Mouse (Mus musculus) neural tube, embryonic 13.5 days (tissue): ENCODE measurements at regions not wholly inside any gene's neighbourhood (a gene's known extent, or its start where the extent isn't known, plus 50 kb on each side); places are given as distances from the start of the nearest gene placed in this dataset.

Experiments used
- ATAC-seq: fragments of 200-750 bp; cut with Nextera tagmentation; 2 replicates; pipeline ENCODE4 v1.8.0; 2017; ENCODE audit warnings: low read depth, mild to moderate bottlenecking, moderate TSS enrichment, moderate library complexity
- H3K27ac ChIP-seq: fragments of 300-500 bp; sonication (generic); replicated peaks from 2 replicates; pipeline ENCODE4 v1.5.1; 2015; ENCODE audit warnings: moderate library complexity, mild to moderate bottlenecking, inconsistent platforms
- H3K27me3 ChIP-seq: fragments of 300-500 bp; sonication (generic); 2 replicates; pipeline ENCODE4 v1.6.1; 2015; ENCODE audit warnings: mild to moderate bottlenecking, inconsistent platforms
- H3K36me3 ChIP-seq: fragments of 300-500 bp; sonication (generic); 2 replicates; pipeline ENCODE4 v1.6.1; 2015; ENCODE audit warnings: mild to moderate bottlenecking, inconsistent platforms
- H3K4me1 ChIP-seq: fragments of 300-500 bp; sonication (generic); replicated peaks from 2 replicates; pipeline ENCODE4 v1.6.1; 2015; ENCODE audit warnings: inconsistent platforms
- H3K4me2 ChIP-seq: fragments of 300-500 bp; sonication (generic); 2 replicates; pipeline ENCODE4 v1.6.1; 2015; ENCODE audit warnings: inconsistent platforms, mild to moderate bottlenecking, moderate library complexity
- H3K4me3 ChIP-seq: fragments of 300-500 bp; sonication (generic); 2 replicates; pipeline ENCODE4 v1.5.1; 2015; ENCODE audit warnings: mild to moderate bottlenecking, inconsistent platforms
- H3K9ac ChIP-seq: fragments of 300-500 bp; sonication (generic); 2 replicates; pipeline ENCODE4 v1.6.1; 2015; ENCODE audit warnings: moderate library complexity, mild to moderate bottlenecking, inconsistent platforms
- H3K9me3 ChIP-seq: fragments of 300-500 bp; sonication (generic); 2 replicates; pipeline ENCODE4 v1.6.1; 2016; ENCODE audit warnings: inconsistent platforms
- WGBS: fragments of 180-500 bp; shearing (Covaris S2); methylation state at CpG from one replicate; pipeline ENCODE4 v1.1.7; 2015; 5-methylcytosine and 5-hydroxymethylcytosine counted together

GRCm38 (mm10) chr2:51830286-51830944, 104.5 kb downstream of the Rbm43 start:
- Histone ChIP-seq H3K9me3 (no peaks in the 10 kb centered on the region), H3K36me3 (no peaks in the 10 kb centered on the region), H3K4me2 (no peak overlapping the region), H3K9ac (no peak overlapping the region), H3K4me3 (no peak overlapping the region), H3K27ac (0 out of 2 replicates have a peak overlapping the region, but pooled peaks have one; percentile 13), H3K4me1 (peaks cover 11% of the 10 kb centered on the region), H3K27me3 (no peaks in the 10 kb centered on the region)
- 32% methylated on average over 7 of the region's 7 CpGs for WGBS
- no peak for ATAC-seq

GRCm38 (mm10) chr2:51830965-51831720, 103.8 kb downstream of the Rbm43 start:
- H3K4me1 ChIP-seq: peaks cover 11% of the 10 kb centered on the region
- H3K36me3 ChIP-seq: no peaks in the 10 kb centered on the region
- H3K9ac ChIP-seq: no peak overlapping the region
- no peaks in the 10 kb centered on the region for H3K27me3 ChIP-seq
- no peak overlapping the region for H3K27ac ChIP-seq
- no peak for ATAC-seq
- WGBS: 45% methylated on average over 9 of the region's 9 CpGs
- H3K4me2 ChIP-seq: no peak overlapping the region
- no peaks in the 10 kb centered on the region for H3K9me3 ChIP-seq
- H3K4me3 ChIP-seq: no peak overlapping the region

- no peaks in the 10 kb centered on the region for H3K36me3 ChIP-seq
- no peak overlapping the region for H3K9ac ChIP-seq
- no peak overlapping the region for H3K4me3 ChIP-seq
- no peak overlapping the region for H3K27ac ChIP-seq
- WGBS: 68% methylated on average over 5 of the region's 5 CpGs
- no peaks in the 10 kb centered on the region for H3K4me1 ChIP-seq
- no peaks in the 10 kb centered on the region for H3K9me3 ChIP-seq
- no peak for ATAC-seq
- H3K4me2 ChIP-seq: no peak overlapping the region
- H3K27me3 ChIP-seq: no peaks in the 10 kb centered on the region
These were observed 97.1 kb downstream of the Rbm43 start for GRCm38 (mm10) chr2:51837864-51838263.

GRCm38 (mm10) chr2:51840808-51841207, 94.2 kb downstream of the Rbm43 start:
- H3K27ac ChIP-seq: no peak overlapping the region
- no peak overlapping the region for H3K4me3 ChIP-seq
- WGBS: 80% methylated on average over 3 of the region's 3 CpGs
- H3K9ac ChIP-seq: no peak overlapping the region
- no peaks in the 10 kb centered on the region for H3K27me3 ChIP-seq
- no peaks in the 10 kb centered on the region for H3K4me1 ChIP-seq
- H3K4me2 ChIP-seq: no peak overlapping the region
- no peaks in the 10 kb centered on the region for H3K9me3 ChIP-seq
- H3K36me3 ChIP-seq: no peaks in the 10 kb centered on the region
- no peak for ATAC-seq

DNA sequence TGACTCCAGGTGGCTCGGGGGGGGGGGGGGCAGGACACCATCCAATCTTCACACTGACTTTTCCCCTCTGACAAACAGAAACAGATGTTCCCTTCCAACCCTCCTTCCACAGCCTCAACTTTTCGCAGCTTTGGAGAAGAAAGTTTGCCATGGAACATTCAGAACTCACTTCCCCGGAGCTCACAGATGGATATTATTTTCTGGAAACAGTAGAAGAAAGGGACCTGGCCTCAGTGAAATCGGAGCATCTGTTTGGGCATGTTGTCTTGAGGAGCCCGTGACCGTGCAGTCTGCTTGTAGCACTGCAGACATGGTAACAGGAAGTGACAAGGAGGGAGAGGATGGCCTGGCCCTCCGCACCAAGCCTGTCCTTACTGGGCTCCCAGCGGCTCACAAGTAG, 90.1 kb downstream of the Rbm43 start:
- no peak for ATAC-seq
- no peak overlapping the region for H3K4me2 ChIP-seq
- peaks cover 26% of the 10 kb centered on the region for H3K4me1 ChIP-seq
- no peaks in the 10 kb centered on the region for H3K36me3 ChIP-seq
- H3K9me3 ChIP-seq: no peaks in the 10 kb centered on the region
- H3K27ac ChIP-seq: no peak overlapping the region
- H3K4me3 ChIP-seq: no peak overlapping the region
- no peak overlapping the region for H3K9ac ChIP-seq
- no peaks in the 10 kb centered on the region for H3K27me3 ChIP-seq
- 82% methylated on average over 8 of the region's 8 CpGs for WGBS

DNA sequence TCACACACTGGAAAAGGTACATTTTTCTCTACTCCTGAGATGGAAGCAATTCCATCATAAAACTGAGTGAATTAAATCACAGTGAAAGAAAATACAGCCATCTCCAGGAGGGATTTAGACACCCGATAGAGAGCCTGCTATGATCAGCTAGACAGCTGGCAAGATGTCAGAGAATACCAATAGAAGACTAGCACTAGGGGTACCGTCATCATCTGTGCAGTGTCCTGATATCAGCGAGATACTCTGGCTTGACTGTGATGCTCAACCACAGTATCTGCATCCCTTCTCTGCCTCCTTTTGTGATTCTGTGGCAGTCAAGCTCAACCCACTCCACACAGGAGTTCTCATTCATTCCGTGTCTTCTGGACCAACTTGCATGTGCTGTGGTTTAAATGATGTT, 87.4 kb downstream of the Rbm43 start:
- H3K27ac ChIP-seq: peak overlapping the region; percentile 35; the same call in 1 of the 2 replicates
- ATAC-seq: no peak; the same call in 1 of the 2 replicates
- 43% methylated on average over 4 of the region's 4 CpGs for WGBS

GRCm38 (mm10) chr2:51847964-51848363, 87.0 kb downstream of the Rbm43 start:
- peaks cover 26% of the 10 kb centered on the region for H3K4me1 ChIP-seq
- H3K27me3 ChIP-seq: no peaks in the 10 kb centered on the region
- peak overlapping the region; percentile 35; the same call in 1 of the 2 replicates for H3K27ac ChIP-seq
- H3K4me3 ChIP-seq: no peak overlapping the region
- H3K4me2 ChIP-seq: no peak overlapping the region
- no peak for ATAC-seq
- H3K36me3 ChIP-seq: no peaks in the 10 kb centered on the region
- WGBS: 53% methylated on average over 6 of the region's 6 CpGs
- no peak overlapping the region for H3K9ac ChIP-seq
- H3K9me3 ChIP-seq: no peaks in the 10 kb centered on the region

More for the DNA sequence above, 87.4 kb downstream of the Rbm43 start:
- Histone ChIP-seq H3K9ac (no peak overlapping the region), H3K9me3 (no peaks in the 10 kb centered on the region), H3K4me2 (no peak overlapping the region), H3K4me3 (no peak overlapping the region), H3K27me3 (no peaks in the 10 kb centered on the region), H3K4me1 (peaks cover 26% of the 10 kb centered on the region), H3K36me3 (no peaks in the 10 kb centered on the region)

GRCm38 (mm10) chr2:51848491-51848890, 86.5 kb downstream of the Rbm43 start:
- H3K4me1 ChIP-seq: peaks cover 26% of the 10 kb centered on the region
- no peaks in the 10 kb centered on the region for H3K27me3 ChIP-seq
- ATAC-seq: no peak
- H3K36me3 ChIP-seq: no peaks in the 10 kb centered on the region
- H3K9me3 ChIP-seq: no peaks in the 10 kb centered on the region
- WGBS: 20% methylated on average over 2 of the region's 2 CpGs
- H3K4me2 ChIP-seq: no peak overlapping the region
- H3K4me3 ChIP-seq: no peak overlapping the region
- H3K9ac ChIP-seq: no peak overlapping the region
- H3K27ac ChIP-seq: no peak overlapping the region; the same call in 1 of the 2 replicates

DNA sequence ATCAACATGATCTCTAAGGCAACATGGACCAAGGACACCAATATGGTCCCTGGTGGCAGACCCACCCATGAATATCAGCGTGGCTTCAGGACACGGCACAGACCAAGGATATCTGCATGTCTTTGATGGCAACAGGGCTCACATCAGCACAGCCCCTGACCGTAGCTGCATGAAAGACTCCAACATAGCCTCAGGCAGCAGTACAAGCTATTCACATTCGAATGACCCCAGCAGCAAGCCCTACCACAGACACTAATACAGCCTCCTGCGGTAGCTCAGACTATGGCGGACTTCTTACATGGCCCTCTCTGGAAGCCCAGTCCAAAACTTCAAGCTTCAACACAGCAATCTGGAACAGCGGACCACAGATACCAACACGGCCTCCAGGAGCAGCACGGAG, 84.4 kb downstream of the Rbm43 start:
- Histone ChIP-seq H3K9ac (no peak overlapping the region), H3K27me3 (no peaks in the 10 kb centered on the region), H3K9me3 (no peaks in the 10 kb centered on the region), H3K4me1 (peaks cover 39% of the 10 kb centered on the region), H3K4me2 (no peak overlapping the region), H3K27ac (no peak overlapping the region), H3K36me3 (no peaks in the 10 kb centered on the region), H3K4me3 (no peak overlapping the region)
- ATAC-seq: no peak
- WGBS: 79% methylated on average over 9 of the region's 9 CpGs

DNA sequence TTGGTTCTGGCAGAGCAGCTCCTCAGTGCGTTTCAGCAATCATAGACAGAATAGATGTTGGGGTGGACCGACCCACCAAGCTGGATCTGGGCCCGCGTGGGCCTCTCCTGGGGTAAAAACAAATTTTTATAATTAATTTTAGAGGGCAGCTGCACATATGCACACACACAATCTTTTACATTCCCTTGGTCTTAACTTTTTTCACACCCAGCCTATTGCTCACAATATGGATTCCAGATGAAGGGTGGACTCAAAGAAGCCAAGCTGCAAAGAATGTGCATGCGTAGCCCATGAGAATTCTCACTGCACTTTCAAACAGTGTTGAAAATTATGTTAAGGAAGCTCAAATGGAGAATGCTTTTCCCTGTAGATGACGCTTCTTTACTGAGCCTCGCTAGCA, 83.3 kb downstream of the Rbm43 start:
- Histone ChIP-seq H3K27ac (no peak overlapping the region), H3K9ac (no peak overlapping the region), H3K27me3 (no peaks in the 10 kb centered on the region), H3K4me2 (no peak overlapping the region), H3K9me3 (no peaks in the 10 kb centered on the region), H3K4me1 (peaks cover 33% of the 10 kb centered on the region), H3K4me3 (no peak overlapping the region), H3K36me3 (no peaks in the 10 kb centered on the region)
- 88% methylated on average over 7 of the region's 7 CpGs for WGBS
- ATAC-seq: no peak

DNA sequence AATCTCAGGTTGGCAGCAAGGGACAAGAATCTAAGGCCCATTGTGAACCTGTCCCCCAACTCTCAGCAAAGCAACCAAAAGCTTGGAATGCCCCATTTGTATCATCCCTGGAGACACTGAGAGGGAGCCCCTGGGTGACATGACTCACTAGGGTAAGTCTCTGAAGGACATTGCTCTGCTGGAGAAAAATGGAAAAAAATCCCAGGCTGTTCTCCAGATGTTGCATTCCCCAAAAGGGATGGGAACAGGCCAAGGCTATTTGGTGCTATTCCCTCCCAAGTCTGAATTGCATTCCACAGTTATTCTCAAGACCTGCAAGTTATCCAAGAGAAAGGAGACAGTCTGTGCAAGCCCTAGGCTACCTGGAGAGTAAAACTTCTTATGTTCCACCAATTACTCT, 77.7 kb downstream of the Rbm43 start:
- Histone ChIP-seq H3K36me3 (no peaks in the 10 kb centered on the region), H3K4me3 (no peak overlapping the region)
- ATAC-seq: no peak

GRCm38 (mm10) chr2:51866045-51866444, 68.9 kb downstream of the Rbm43 start:
- no peaks in the 10 kb centered on the region for H3K4me1 ChIP-seq
- no peaks in the 10 kb centered on the region for H3K27me3 ChIP-seq
- no peak overlapping the region for H3K27ac ChIP-seq
- 91% methylated on average over 5 of the region's 5 CpGs for WGBS
- no peak for ATAC-seq
- no peak overlapping the region for H3K4me2 ChIP-seq
- H3K4me3 ChIP-seq: no peak overlapping the region
- H3K9ac ChIP-seq: no peak overlapping the region
- no peaks in the 10 kb centered on the region for H3K36me3 ChIP-seq
- H3K9me3 ChIP-seq: no peaks in the 10 kb centered on the region

More for the DNA sequence above, 77.7 kb downstream of the Rbm43 start:
- Histone ChIP-seq H3K4me1 (peaks cover 13% of the 10 kb centered on the region), H3K27me3 (no peaks in the 10 kb centered on the region), H3K9ac (no peak overlapping the region), H3K9me3 (no peaks in the 10 kb centered on the region), H3K27ac (no peak overlapping the region), H3K4me2 (no peak overlapping the region)
